Mouse (Mus musculus): ENCODE measurements around the gene Col4a2.

Gene Col4a2

DNA sequence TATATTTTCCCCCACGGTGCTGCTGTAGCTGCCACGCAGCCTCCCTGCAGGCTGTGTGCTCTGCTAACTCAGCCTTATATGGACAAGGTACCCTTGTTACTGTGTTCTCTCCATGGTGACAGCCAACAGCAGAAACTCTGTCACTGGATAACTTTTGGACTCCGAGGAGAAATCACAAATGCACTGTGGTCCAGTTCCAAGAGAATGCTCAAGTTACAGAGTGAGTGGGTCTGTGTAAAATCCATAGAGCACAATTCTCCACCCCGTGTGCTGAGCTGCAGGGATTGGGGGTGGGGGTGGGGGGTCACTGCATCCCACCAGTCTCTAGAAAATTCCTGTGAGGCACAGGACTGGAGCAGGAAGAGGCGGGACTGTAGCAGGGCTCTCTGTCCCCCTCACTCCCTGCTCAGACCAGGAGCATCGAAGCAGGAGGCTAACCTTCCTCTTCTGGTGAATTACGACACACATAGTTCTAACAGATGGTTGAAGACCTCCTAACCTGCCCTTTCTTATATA, 45.4 kb downstream of the Col4a2 start:
- DNase-seq (ENCODE audit: low spot score), result peak; percentile 40

DNA sequence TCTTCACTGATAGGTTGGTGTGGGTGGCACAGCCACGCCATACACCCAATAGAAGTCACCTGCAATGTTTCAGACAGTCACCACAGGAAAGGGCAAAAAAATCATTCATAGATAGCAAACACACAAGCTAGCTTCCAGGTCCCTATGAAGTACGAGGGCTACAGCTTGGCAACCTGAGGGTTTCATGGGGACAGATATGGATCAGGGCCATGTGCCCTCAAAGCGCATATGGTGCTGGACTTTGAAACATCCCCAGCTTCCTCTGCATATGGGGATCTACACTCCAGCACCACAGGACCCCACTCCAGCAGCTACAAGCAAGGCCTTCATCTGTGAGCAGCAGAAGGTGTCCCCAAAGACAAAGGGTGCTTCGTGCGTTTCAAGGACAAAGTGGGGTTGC, 47.2 kb downstream of the Col4a2 start:
- no peak for DNase-seq (ENCODE audit: low spot score)

DNA sequence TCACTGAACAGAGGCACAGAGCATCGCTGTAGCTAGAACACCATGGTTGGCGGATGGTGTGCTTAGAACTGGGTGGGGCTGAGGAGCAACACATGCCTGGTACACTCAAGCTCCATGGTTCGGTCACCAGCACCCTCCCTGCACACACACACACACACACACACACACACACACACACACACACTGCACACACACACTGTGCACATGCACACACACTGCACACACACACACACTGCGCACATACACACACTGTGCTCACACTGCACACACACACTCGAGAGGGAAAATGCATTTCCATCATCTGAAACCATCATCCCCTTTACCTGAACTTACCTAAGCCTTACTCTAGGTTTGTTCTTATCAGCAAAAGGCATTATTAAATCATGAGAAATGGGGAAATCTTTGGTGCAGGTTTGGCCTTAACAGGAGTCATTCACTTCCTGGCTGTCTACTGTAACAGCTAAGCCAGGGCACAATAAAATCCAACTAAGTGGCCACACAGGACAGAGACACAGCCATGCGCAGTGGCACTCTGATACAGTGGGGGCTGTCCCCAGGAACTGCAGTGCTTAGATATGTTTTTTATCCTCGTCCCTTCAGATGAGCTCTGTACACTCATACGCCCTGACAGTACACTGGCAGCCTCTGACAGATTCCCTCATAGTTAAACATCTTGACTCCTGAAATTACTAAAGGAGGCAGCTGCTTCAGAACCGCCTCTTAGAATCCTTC, 49.1 kb downstream of the Col4a2 start:
- no peak for DNase-seq (ENCODE audit: low spot score)

DNA sequence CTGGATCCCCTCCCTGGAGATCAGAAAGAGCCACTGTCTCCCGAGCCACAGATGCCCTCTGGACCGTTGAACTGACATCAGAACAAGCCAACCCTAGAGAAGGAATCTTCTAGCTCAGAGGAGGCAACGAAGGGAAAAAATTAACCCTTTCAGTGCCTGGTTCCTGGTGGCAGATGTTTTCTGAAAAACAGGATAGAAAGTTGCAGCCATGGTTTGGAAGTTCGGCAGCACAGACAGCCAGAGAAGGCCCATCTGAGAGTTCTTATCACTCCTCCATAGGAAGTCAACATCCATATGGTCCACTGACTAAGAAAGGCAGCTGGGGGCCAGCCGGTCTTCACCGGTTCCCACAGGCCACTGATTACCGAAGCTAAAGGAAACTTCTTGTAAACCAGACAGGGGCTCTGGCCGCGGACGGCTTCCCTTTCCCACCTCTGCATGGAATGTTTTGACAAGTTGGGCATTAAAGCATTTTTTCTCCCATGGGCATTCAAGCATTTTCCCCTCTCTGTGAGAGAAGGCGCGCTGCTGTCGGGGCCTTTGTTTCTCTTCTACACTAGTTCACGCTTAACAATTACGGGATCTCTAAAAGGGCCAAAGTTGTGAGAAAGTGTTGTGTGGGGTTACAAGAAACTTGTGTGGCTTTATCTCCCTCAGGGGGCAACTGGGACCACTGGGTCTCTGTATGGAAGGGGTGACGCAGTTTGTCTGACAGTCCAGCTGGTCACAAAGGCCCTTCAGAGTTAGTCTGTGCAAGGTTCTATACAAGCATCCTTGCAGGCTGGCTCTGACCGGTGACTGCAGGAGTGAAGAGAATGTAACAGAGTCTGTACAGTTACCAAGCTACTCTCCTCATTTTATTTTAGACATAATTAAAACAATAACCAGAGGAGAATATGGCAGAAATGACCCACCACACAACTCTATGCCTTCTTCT, 49.9 kb downstream of the Col4a2 start:
- peak; percentile 70 for DNase-seq (ENCODE audit: low spot score)

DNA sequence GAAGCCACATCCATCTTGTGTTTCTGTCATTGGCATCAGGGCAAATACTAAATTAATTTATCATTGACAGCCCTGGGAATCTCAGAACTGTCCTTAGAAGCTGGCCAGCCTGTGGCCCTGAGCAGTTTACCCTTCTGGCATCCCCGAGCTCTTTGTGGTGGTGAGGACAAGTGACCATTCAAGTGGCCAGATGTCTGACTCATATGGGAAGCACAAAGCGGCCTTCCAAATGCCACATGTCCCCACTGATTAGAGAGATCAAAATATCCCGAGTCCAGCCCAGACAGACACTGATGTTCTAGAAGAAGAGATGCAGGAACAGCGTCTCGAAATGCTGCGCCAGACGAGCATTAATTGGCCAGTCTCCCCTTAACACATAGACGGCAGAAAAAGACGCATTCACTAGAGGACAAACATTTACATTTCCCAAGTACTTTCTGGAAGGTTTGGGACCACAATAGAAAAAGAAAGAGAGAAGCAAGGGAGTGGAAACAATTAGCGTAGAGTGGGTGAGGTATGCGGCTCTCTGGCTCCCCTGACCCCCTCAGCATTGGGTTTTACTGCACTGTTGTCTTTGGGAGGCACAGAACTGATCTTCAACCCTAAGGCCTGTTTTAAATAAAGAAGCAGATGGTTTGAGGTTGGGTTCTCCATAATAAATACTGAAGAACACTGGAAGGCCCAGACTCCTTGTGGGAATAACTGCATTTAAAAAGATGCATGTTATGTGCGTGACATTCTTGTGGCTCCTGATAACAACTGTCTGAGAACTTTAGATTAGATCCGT, 50.9 kb downstream of the Col4a2 start:
- peak; percentile 47 for DNase-seq (ENCODE audit: low spot score)

DNA sequence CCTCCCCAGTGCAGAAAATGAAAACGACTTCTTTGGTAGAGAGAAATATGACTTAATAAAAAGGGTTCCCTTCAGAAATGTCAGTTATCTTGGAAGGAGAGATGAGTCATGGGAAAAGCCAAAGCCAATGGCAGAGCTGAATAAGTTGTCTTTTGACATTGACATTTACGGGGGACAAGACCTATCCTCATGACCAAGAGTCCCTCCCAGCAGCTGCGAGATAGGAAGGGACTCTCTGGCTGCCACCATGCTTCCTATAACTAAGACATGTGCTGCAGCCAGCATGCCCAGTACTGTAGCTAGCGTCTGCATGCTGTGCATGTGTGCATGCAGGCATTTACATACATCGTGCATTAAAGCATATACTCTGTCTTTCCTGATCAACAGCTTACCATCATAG, 53.6 kb downstream of the Col4a2 start:
- no peak for DNase-seq (ENCODE audit: low spot score)

DNA sequence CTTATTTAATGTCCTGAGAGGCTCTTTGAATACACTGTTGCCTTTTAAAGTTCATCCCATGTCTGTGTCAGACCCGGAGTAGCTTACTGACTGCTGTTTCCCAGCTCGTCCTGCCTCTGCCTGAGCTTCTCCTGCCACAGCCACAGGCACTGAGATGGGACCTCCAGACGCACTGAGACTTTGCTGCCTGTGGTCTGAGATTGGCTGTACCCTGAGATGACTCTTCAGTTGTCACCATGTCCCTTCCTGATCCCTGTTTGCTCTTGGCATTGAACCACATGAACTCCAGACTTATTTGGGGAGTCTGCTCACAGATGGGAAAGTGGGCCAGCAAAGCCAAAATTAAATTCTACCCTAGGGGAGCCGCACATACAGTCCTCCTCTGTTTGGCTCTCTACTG, 54.1 kb downstream of the Col4a2 start:
- DNase-seq (ENCODE audit: low spot score), result no peak

DNA sequence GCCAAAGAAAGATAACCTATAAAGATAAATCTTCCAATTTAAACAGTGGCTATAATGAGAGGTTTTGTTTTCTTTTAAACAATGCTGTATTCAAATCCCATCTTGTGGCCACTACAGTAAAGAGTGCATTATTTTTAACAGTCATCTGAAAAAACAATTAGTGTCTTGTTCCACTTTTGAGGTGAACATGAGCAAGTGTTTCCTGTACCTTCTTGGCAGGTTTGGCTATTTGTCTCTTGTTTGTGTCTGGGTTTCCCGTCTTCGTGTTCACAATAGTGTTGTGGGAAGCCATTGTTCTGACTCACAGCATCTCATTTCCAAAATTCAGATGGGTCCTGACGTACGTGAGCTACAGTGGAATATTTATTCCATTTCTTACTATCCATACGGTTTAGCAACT, 55.1 kb downstream of the Col4a2 start:
- no peak for DNase-seq (ENCODE audit: low spot score)

DNA sequence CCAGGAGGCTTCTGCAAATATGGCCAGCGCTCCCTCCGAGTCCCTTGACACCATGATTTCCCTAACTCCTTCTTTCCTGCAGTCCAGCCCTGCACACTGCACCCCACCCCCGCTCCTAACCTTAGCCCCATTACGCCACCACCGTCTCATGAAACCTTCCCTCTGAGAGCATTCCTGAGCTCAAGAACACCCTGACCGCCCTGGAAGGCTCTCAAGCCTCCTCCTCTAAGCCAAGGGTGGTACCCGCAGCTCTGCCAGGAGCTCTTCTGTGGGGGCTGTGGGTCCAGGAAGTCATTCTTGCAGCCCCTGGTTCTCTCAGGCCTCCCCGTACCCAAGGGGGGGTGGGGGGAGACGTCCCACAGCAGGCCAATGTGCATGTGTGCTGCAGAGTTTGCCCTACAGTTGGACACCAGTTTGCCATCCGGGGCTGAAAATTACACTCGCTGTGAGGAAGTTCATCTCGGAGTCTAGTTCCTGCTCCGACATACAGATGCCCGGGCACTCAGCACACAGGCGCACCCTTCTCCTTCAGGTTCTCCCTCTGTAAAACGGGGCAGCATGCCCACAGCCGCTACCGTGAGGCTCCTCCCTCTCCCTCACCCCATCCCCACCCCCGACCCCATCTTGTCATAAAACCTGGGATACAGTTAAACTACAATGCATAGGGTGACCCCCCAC, 57.1 kb downstream of the Col4a2 start:
- DNase-seq (ENCODE audit: low spot score), result no peak

DNA sequence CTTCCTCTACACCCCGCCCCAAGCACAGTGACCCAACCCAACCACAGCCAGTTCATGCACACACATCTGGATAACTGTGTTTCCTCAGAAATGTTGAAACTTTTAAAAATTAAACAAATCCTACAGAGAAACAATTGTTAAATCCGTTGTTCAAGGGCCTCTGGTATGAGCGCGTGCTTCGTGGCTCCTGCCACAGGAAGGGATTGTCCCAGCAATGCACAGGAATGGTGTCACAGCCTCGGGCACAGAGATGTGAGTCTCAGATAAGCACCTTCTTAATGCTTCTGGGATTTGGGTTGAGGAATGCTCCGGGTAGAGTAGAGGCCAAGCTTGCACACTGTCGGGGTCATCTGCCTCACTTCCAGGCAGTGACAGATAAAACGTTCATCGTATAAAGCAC, 58.7 kb downstream of the Col4a2 start:
- no peak for DNase-seq (ENCODE audit: low spot score)

DNA sequence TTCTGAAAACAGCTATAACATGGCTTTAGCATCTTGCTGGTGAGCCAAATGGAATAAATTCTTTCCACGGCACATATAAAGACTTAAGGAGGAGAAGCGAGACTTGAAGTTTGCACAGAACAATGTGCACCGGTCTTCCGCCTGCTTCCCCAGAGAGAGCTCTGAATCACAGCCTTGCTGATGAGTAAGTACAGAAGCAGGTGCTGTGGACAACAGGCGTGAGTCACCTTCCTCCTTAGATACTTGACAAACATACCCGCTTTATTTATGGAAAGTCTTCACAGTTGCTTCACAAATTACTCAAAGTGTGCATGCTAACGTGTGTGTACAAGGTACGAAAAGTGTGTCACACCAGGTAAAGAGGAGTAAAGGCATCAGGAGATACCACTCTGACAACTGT, 59.5 kb downstream of the Col4a2 start:
- DNase-seq (ENCODE audit: low spot score), result no peak

DNA sequence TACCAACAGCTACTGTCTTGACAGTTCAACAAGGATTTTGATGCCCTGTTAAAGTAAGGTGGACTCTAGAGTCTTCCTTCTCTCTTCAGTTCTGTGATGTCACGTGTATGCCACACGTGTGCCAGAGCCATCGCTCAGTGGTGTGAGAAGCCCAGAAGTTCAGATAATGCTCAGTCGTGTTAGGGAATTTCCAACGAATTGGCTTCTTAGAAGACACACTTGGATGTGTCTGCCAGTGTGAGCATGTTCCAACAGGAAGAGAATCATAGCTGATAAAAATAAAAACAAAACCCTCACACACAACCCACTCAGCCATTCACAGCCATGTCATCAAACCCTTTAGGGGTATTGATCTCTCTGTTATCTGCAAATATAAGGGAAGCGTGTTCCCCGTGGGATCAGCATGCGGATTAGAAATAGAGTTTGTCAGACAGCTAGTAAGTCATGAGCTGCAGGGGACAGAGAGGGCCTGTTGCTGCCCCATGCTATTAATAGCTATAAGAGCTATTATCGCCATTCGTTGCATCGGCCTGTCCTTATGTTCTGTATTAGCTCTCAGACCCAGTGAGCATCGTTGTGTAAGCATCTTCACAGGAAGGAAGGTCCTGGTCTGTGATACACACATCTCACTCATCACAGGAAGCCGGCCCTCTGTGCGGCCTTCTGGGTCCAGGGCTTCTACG, 61.2 kb downstream of the Col4a2 start:
- no peak for DNase-seq (ENCODE audit: low spot score)

DNA sequence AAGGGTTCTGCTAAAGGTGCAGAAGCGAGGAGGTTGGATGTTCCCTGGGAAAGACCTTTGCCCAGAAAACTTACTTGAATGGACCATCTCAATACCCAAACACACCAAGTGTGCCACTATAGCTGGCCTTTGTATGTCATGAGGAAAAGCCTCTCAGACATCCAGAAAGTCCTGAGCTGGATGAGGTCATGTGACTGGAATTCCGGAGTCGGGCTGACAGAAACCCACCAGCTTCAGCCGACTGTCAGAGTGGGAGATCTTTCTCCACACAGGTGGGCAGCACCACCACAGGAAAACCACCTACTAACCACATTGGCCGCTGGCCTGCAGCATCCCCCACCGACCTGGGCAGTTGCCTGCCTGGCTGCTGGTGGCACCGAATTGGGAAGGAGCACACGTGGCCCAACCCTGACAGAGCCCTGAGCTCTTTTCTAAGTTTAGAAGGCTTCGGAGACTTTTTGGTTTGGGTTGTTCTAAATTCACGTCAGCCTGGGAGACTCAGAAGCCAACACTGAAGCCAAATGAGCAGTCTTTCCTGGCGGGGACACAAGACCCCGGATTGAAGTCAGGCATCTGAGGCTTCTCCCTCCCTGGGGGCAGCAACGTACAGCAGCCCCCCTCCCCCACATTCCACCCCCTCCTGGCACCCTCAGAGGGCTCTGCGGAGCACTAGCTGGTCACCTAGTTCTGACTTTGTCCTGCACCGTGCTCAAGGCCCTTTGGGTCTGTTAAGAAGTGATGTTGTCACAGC, 61.9 kb downstream of the Col4a2 start:
- DNase-seq (ENCODE audit: low spot score), result no peak

DNA sequence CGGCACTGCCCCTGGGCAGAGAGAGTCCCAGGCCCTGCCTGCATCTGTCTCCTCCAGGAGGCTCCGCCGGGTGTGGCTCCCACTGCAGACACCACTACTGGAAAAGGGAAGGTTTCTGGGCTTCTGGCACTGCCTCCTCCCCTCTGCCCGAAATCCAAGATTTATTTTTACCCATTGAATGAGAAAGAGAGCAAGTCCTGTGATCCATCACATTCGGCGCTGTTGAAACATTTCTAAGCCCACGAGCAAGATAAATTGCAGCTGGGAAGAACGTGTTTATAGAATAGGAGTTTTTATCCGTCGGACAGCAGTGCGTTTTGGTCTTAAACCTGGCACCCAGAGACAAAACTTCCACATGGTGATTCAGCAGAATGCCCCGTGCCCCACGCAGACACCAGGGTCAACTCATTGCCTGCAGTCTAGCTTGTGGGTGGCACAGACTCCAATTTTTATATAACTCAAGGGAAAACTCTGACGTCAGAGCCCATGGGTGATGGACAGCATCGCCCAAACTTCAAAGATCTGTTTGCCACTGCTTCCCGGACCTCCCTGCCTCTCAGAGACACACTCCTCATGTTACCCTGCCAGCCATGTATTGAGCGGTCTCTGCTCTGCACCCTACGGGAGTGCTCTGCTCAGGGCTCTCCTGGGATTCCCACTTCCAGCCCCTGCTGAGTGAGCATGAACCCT, 63.3 kb downstream of the Col4a2 start:
- DNase-seq (ENCODE audit: low spot score), result no peak

DNA sequence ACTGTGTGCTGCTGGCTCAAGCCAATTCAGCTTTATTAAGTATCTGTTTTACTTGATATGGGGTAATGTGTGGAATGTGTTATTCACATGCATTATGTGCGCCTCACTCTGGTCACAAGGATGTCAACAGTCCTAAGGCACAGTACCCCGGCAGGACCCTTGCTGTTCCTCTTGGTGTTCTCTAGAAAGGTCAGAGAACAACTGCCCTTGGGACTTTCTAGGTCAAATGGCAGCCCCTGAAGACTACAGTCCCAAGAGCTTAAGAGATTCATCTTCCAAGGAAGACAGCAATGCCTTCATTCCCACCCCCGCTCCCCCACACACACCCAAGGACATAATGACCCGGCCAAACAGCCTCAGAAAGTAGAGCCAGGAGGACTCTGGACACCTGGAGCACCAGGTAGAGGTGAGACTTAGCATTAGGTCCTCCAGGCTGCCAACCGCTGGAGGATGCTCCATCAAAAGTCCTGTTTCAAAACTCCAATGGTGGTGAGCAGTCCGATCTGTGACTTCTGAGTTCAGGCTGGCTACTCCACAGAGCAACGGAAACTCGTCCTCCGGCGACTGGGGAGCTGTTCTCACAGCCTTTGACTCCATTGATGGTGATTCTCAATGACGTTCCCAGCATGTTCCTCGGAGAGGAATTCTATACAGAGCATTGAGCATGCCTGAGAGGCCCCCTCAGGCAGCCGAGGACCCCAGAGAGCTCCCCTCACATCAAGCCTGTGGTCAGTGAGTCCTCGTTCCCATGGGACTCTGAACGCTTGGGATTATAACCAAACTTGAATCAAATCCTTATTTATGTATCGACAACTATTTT, 65.0 kb downstream of the Col4a2 start:
- no peak for DNase-seq (ENCODE audit: low spot score)

DNA sequence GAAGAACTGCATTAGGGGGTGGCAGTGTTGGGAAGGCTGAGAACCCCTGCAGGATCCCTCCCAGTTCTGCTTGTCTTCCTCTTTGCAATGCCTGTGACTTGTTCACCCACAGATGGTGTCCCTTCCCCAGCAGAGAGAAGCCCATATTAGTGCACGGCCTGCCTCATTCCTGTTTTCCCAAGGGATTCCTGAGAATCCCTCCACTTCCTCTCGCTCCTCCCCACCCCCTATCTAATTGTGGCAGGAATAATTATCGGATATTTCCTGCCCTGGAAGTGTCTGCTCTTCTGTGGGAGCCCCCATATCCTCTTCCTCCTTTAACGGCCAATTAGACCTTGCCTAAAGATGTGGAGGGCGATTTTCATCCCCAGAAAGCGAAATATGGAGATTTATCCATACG, 67.0 kb downstream of the Col4a2 start:
- no peak for DNase-seq (ENCODE audit: low spot score)

DNA sequence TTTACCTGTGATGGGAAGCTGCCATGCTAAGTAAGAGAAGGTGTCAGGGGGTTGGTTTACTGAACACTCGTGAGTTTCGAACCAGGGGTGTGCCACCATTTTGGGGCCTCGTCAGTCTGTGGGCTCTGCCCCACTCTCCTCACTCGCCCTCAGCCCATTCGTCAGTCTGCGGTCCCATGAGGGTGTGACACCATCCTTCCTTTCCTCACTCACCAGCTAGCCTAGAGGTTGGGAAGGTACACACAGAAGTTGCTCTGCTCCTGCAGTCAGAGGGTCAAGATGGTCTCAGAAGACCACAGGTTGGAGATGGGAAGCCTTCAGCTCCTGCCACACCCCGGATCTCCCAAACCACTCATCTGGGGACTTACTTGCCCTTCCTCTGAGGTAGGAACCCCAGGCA, 68.9 kb downstream of the Col4a2 start:
- DNase-seq (ENCODE audit: low spot score), result no peak

DNA sequence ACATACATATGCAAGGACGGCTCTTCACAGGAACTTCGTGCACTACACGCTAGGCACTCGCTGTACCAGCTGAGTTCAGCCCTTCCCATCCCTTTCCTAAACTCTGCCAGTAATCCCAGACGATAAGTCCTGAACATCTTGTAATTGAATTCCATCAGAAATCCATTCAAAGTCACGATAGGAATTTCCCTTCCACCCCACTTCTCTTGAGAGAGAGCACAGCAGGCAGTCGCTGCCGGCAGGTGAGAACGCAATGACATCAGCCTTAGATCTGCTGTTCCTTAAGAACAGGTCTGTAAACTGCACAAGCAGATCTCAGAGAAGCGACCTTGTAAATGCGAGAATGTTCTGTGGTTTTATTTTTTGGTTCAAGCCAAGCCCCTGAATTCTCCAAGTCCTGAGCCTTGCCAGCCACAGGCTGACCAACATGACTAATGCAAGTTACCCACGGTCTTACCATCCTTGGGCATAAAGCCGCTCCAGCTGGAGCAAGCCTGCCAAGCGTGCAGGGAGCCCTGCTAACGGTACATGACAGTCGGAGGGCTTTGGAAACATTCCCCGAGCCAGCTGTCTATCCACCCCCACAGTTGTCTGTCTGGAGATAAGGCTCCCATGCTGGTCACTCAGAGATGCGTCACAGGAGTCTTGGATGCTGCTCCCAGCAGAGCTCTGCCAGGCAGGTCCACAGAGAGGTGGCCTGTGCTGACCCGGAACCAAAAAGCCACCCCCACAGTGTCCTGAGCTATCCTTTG, 69.6 kb downstream of the Col4a2 start:
- no peak for DNase-seq (ENCODE audit: low spot score)

Data from embryo, embryonic 10 days (tissue).